Mouse (Mus musculus): ENCODE results near the gene Zfp12. TPM values are rescaled to one million over a fixed set of nuclear protein-coding genes. Genes with fewer than 3 reads are reported as not detected.
"Not testable (repeated sequence)": the region's sequence is repeated elsewhere in the genome, so short reads cannot be mapped to it uniquely, and the experiment has no call there.

Gene Zfp12
- total RNA-seq (2021) = 1 to 10 TPM; 7.1 to 8.0 TPM
- long read RNA-seq, experiment 1, full-length matches to known transcripts = 4 of 10 reads
- long read RNA-seq, experiment 1, partial matches to known transcripts = 1 of 10 reads
- long read RNA-seq, experiment 1, other reads (novel, unspliced or antisense) = 5 of 10 reads
- long read RNA-seq, experiment 2, full-length matches to known transcripts = 6 of 10 reads
- long read RNA-seq, experiment 2, partial matches to known transcripts = 0 of 10 reads
- long read RNA-seq, experiment 2, other reads (novel, unspliced or antisense) = 4 of 10 reads

DNA sequence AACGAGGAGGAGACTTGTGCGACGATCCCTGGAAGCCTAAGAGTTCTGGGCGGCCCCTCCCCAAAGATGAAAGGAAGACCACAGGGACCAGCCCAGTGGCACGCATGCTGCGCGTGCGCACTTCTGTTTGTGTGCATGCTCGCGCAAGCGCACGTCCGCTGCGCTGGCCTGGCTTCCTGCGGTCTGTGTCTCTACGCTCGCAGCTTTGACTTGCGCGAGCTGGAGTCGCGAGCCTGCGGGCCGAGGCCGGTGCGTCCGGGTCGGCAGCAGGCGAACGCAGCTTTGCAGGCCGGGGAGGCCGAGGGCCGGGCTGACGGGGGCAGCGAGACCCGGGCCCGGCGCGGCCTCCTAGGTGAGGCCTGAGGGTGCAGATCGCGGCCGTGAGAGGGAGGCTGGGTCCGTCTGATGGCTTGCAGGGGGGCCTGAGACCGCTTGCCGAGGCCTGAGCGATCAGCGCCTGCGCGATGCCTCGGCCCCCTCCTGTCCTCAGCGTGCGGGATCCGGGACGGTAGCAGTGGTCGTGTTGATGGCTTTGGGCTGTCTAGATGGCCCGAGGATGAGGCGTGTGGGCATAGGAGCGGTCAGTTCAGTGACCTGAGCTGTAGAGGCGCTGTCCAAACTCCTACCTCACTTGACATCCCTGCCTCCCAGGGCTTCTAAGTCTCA, at the start of gene Zfp12:
TSS of gene Zfp12 (plus strand) at position 136 of the 666 bp plus-strand sequence.
- DNase-seq = peak; percentile 96
- peak within 1 kb of the TSS; percentile 95 for H3K27ac ChIP-seq
- peak within 1 kb of the TSS; percentile 84 for H3K4me3 ChIP-seq
- intact Hi-C loops (cut with DNase I) = loop anchor here (1.0 kb wide), 1 partner anchor 55 kb away; the partner anchor contains the start of gene Rbak
- peak; percentile 48 for TF ChIP-seq CTCF (IDR thresholded peaks at IDR 0.05)

DNA sequence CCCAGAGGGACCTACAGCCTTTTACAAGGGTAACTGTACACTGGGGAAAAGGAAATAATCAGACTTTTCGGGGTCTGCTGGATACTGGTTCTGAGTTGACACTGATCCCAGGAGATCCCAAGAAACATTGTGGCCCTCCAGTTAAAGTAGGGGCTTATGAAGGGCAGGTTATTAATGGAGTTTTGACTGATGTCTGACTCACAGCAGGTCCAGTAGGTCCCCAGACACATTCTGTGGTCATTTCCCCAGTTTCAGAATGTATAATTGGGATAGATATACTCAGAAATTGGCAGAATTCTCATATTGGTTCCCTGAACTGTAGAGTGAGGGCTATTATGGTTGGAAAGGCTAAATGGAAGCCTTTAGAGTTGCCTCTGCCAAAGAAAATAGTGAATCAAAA, 46.9 kb upstream of the Zfp12 start:
- H3K27ac ChIP-seq; intact Hi-C loops (cut with DNase I); DNase-seq; H3K4me3 ChIP-seq: not testable (repeated sequence)

DNA sequence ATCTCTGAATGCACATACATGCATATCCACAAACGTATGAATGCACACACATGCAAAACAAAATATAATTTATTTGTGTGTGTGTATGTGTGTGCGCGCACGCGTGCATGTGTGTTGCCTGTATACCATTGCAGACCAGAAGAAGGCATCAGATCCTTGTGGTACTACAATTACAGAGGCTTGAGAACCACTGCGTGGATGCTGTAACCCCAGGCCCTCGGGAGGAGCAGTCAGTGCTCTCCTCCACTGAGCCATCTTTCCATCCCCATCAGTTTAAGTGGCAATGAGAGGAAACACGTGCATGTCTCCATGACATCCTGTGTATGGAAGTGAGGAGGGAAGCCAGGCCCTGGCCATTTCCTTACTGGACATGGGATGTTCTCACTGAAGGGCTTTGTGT, 42.2 kb upstream of the Zfp12 start:
- intact Hi-C loops (cut with DNase I) = no loop called here
- TF ChIP-seq CTCF (IDR thresholded peaks at IDR 0.05) = no peak
- Histone ChIP-seq H3K27ac (no peak overlapping the region), H3K4me3 (no peak overlapping the region)
- no peak for DNase-seq

DNA sequence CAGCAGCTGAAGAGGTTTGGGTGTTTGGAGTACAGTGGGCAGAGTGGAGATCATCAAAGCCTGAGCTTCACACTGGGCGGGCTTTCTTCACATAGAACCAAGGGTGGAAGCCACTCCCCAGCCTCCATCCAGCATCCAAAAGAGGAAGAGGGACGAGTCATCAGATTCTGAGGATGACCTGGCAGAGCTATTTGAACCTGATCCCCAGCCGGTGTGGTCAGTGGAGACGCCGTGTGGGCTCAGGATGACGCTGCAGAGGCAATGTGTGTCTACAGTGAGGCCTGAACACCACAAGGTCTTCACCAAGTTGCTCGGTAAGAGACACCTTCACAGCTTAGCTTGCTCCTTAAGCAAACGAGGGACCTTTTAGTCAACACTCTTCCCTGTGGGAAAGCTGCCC, 40.2 kb upstream of the Zfp12 start:
- intact Hi-C loops (cut with DNase I); H3K27ac ChIP-seq: not testable (repeated sequence)

DNA sequence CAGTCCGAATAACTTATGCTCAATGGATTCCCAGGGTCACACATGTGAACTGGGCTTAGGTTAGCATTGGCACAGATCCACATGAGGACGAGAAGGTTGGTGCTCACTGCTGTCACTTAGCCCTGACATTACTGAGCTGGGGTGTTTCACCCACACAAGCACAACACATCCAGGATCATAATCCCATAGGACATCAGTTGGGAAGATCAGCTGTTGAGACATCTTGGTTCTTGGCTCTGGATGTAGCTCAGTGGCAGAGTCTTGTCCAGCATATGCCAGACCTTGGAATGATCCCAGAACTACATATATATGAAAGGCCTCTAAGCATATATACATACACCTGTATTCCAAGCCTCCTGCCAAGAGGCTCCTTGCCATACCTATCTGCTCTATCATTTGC, 39.8 kb upstream of the Zfp12 start:
- DNase-seq = no peak
- no peak for TF ChIP-seq CTCF (IDR thresholded peaks at IDR 0.05)
- intact Hi-C loops (cut with DNase I) = no loop called here
- no peak overlapping the region for H3K27ac ChIP-seq
- H3K4me3 ChIP-seq = no peak overlapping the region

More for the DNA sequence above, 40.2 kb upstream of the Zfp12 start:
- DNase-seq, H3K4me3 ChIP-seq: not testable (repeated sequence)

DNA sequence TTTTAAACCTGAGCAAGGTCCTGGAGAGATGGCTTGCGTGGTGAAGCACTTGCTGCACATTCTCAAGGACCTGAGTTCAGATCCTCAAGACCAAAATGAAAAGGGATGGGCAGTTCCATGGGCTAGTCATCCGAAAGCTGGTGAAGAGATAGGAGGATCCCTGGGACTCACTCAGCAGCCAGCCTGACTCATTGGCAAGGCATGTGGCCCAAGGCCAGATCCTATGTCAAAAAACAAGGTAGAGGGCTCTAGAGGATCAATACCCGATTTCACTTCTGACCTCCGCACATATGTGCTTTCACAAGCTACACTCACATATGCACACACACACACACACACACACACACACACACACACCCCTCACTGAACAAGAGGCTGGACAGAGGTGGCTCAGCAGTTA, 38.5 kb upstream of the Zfp12 start:
- no peak for DNase-seq
- intact Hi-C loops (cut with DNase I) = no loop called here
- Histone ChIP-seq H3K27ac (no peak overlapping the region), H3K4me3 (no peak overlapping the region)
- no peak for TF ChIP-seq CTCF (IDR thresholded peaks at IDR 0.05)

DNA sequence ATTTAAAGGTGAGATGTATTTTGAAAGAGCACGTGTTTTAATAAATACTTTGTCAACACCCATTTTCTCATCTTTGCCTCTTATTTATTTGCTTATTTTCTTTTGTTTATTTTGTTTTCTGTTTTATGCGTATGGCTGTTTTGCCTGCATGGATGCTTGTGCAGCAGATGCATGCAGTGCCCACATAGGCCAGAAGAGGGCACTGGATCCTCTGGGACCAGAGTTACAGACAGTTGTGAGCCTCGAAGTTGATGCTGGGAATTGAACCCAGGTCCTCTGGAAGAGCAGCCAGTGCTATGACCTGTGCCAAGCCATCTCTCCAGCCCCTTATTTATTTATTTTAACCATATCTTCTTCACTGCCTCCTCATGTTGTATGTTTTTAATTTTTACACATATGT, 29.9 kb upstream of the Zfp12 start:
- intact Hi-C loops (cut with DNase I) = no loop called here
- Histone ChIP-seq H3K27ac (no peak overlapping the region), H3K4me3 (no peak overlapping the region)
- peak; percentile 29; the same call in 1 of the 2 replicates for TF ChIP-seq CTCF (IDR thresholded peaks at IDR 0.05)
- no peak for DNase-seq

DNA sequence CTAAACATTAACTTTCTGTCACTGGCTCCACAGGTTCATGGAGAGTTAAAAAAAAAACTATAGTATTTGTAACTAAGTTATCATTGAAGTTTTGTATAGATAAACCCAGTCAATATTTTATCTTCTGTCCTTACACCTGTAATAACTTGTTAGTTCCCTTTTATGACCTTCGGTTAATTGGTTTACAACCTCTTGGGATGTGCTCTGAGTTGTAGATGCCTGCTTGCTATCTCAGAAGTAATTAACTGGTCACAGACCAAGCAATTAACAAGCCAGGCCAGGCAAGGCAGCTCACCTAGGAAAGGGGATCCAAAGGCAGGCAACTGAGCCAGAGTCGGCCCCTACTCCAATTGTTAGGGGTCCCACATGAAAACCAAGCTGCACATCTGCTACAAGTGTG, 21.1 kb upstream of the Zfp12 start:
- no peak overlapping the region for H3K4me3 ChIP-seq
- intact Hi-C loops (cut with DNase I) = no loop called here
- no peak for DNase-seq
- H3K27ac ChIP-seq = no peak overlapping the region
- no peak for TF ChIP-seq CTCF (IDR thresholded peaks at IDR 0.05)

DNA sequence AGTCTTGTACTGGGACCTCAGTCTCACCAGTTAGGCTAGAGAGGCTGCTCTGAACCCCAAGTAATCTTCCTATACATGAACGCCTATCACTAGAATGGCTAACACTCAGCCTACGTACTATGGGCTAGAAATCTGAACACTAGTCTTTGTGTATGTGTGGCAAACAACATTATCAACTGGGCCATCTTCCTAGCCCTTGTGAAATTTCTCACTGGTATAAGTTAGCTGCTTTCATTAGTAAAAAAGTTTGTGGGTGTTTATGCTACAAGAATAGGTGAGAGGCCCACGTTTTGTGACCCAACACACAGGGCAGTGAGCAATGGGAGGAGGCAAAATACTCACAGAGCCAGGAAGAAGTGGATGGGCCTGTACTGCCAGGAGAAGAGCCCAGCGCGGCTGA, 14.0 kb upstream of the Zfp12 start:
- no peak for DNase-seq
- Histone ChIP-seq H3K4me3 (no peak overlapping the region), H3K27ac (no peak overlapping the region)
- intact Hi-C loops (cut with DNase I) = no loop called here
- no peak for TF ChIP-seq CTCF (IDR thresholded peaks at IDR 0.05)

DNA sequence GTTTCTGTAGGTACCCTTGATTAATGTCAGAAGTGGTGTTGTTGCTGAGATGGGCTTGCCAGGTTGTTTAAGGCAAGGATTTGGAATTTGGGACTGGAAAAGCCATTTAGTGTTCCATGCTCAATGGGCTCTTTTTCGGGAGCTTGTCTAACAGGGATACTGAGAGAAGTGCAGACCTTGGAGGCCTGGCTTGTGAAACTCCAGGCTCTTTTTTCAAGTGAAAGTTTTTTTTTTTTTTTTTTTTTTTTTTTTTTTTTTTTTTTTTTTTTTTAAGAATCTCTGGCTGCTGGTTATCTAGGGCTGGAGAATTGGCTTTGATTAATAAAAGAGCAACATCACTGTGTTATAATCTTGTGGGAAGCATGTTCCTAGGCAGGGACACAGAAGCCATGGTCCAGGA, 12.7 kb upstream of the Zfp12 start:
- H3K4me3 ChIP-seq = no peak overlapping the region
- DNase-seq = no peak
- intact Hi-C loops (cut with DNase I) = no loop called here
- TF ChIP-seq CTCF (IDR thresholded peaks at IDR 0.05) = no peak
- no peak overlapping the region for H3K27ac ChIP-seq

DNA sequence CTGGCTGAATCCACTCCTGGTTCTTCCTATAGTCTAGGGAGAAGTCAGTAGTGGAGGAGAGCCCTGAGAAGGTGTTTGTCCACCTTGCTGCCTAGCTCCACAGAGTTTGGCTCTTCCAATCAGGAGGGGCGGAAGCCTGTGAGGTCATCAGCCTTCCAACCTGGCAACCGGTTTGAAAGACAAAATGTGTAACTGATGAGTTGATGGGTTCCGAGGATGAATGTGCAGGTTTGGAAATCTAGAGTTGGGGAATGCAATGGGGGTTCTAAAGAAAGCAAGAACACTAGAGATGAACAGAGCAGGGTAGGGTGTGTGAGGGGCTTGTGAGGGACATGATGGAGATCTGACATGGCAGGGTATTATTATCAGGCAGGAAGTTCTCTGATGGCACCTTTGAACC, 8.2 kb upstream of the Zfp12 start, which contains the start of gene Spdye4a:
TSS of gene Spdye4a (minus strand) at position 101 of the 400 bp plus-strand sequence.
- intact Hi-C loops (cut with DNase I) = no loop called here
- no peak within 1 kb of the TSS for H3K27ac ChIP-seq
- no peak for DNase-seq
- H3K4me3 ChIP-seq = no peak within 1 kb of the TSS
- no peak for TF ChIP-seq CTCF (IDR thresholded peaks at IDR 0.05)

DNA sequence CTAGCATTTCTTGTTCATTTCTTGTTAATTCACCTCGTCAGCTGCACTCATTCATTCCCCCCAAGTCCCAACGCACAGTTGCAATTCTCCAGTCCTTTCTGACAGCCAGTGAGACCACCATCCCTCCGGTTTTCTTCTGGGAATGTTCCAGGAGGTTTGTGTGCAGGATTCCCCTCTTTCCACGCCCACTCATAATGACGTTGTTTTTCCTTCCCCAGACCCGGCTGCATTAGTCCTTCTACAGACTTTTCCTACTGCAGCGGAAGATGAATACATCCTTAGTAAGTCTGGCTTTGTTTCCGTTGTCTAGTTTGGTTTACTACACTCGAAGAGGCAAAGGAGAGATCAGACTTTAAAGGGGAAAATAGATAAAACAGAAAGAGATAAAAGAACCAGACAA, 1.1 kb downstream of the Zfp12 start:
- intact Hi-C loops (cut with DNase I) = no loop called here
- H3K27ac ChIP-seq = peak overlapping the region; percentile 95
- TF ChIP-seq CTCF (IDR thresholded peaks at IDR 0.05) = no peak
- no peak for DNase-seq
- H3K4me3 ChIP-seq = peak overlapping the region; percentile 84

DNA sequence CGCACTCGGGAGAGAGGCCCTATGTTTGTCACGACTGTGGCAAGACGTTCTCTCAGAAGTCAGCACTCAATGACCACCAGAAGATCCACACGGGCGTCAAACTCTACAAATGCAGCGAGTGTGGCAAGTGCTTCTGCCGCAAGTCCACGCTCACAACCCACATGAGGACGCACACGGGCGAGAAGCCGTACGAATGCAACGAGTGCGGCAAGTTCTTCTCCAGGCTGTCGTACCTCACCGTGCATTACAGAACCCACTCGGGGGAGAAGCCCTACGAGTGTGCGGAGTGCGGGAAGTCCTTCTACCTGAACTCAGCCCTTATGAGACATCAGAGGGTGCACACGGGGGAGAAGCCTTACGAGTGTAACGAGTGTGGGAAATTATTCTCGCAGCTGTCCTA, 10.0 kb downstream of the Zfp12 start:
- no peak overlapping the region for H3K4me3 ChIP-seq
- DNase-seq = no peak
- no peak overlapping the region for H3K27ac ChIP-seq
- intact Hi-C loops (cut with DNase I) = no loop called here
- TF ChIP-seq CTCF (IDR thresholded peaks at IDR 0.05) = no peak

DNA sequence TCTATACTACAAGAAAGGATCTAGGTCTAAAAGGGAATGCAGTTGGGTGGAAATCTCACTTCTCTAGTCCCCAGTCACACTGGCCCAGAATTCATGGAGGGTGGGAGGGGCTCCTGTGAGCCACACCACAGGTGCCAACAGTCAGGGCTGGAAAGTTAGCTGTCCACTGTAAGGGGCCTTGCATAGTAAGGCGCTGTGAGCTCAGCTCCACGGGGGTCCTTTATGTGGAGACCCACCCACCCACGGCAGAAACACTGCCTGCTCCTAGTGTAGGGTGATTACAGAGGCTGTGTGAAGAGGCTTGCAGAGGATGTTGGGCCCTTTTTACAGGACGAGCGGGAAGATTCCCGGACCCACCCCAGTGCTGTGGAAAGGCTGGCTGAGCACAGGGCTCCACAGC, 17.1 kb downstream of the Zfp12 start:
- Histone ChIP-seq H3K4me3 (no peak overlapping the region), H3K27ac (no peak overlapping the region)
- intact Hi-C loops (cut with DNase I) = no loop called here
- TF ChIP-seq CTCF (IDR thresholded peaks at IDR 0.05) = no peak
- DNase-seq = no peak

Measured in gastrocnemius, adult 2 months (tissue).